ENCODE assay signal across 8 mouse cellular contexts in genomic region chr1:135368982-135369381, GRCm38 (mm10). TPM values are rescaled to one million over a fixed set of nuclear protein-coding genes. Genes with fewer than 3 reads are reported as not detected.
DNase-seq lines count a peak whose midpoint lies in the region; ATAC-seq and TF ChIP-seq lines count a peak whose summit lies in the region.

No protein-coding gene starts in this region.

- H3K27ac ChIP-seq in forebrain, embryonic 11.5 days (ENCODE audit: low read depth, low read length) = no peak overlapping the region
- H3K27ac ChIP-seq in stomach, postnatal 0 days (replicated peaks) = 0 out of 2 replicates have a peak overlapping the region, but pooled peaks have one; percentile 40

- peak; percentile 72 for TF ChIP-seq CTCF in stomach, postnatal 0 days (IDR thresholded peaks at IDR 0.05; ENCODE audit: low read depth)

- peak overlapping the region; percentile 23; the same call in 1 of the 2 replicates for H3K4me3 ChIP-seq in forebrain, embryonic 11.5 days (ENCODE audit: low read depth, low read length)
- peak overlapping the region; percentile 40 for H3K4me3 ChIP-seq in stomach, postnatal 0 days (ENCODE audit: low read depth, low read length)

- peak; percentile 13; the same call in 1 of the 2 replicates for ATAC-seq in forebrain, embryonic 11.5 days (replicated peaks; ENCODE audit: low FRiP score)
- peak; percentile 27; the same call in 1 of the 2 replicates for ATAC-seq in stomach, postnatal 0 days (ENCODE audit: low FRiP score, low TSS enrichment)

- WGBS in forebrain, embryonic 11.5 days = 11% methylated on average over 14 of the region's 14 CpGs
- 7% methylated on average over 14 of the region's 14 CpGs for WGBS in stomach, postnatal 0 days

- no peak for TF ChIP-seq EP300 in stomach, postnatal 0 days (optimal IDR thresholded peaks at IDR 0.05)

- intact Hi-C loops in heart, postnatal 10 days (cut with DNase I) = loop anchor here (1.0 to 2.0 kb wide), 5 partner anchors 56 to 215 kb away; partner anchors contain the start of genes Elf3 and Timm17a

- H3K9me3 ChIP-seq in forebrain, embryonic 11.5 days (ENCODE audit: control insufficient read depth, low read length) = no peaks in the 10 kb centered on the region
- no peaks in the 10 kb centered on the region for H3K9me3 ChIP-seq in stomach, postnatal 0 days (ENCODE audit: control insufficient read depth, low read length)

- H3K4me1 ChIP-seq in forebrain, embryonic 11.5 days (replicated peaks; ENCODE audit: control insufficient read depth, insufficient read depth, low read length) = peaks cover 14% of the 10 kb centered on the region
- no peaks in the 10 kb centered on the region for H3K4me1 ChIP-seq in stomach, postnatal 0 days (replicated peaks; ENCODE audit: control insufficient read depth, insufficient read depth)

- no peaks in the 10 kb centered on the region for H3K27me3 ChIP-seq in forebrain, embryonic 11.5 days (ENCODE audit: control insufficient read depth, insufficient read depth, low read length)
- H3K27me3 ChIP-seq in stomach, postnatal 0 days (ENCODE audit: control insufficient read depth, insufficient read depth, low read length) = no peaks in the 10 kb centered on the region

- peak overlapping the region; percentile 59 for H3K4me2 ChIP-seq in forebrain, embryonic 11.5 days (ENCODE audit: low read depth, low read length, severe bottlenecking)
- peak overlapping the region; percentile 78 for H3K4me2 ChIP-seq in stomach, postnatal 0 days (replicated peaks; ENCODE audit: low read depth)

- DNase-seq in Muller cell, postnatal 12 days (ENCODE audit: inconsistent ontology term) = peak; percentile 74
- peak; percentile 86 for DNase-seq in brain, adult 2 months (ENCODE audit: low read depth, low spot score)
- DNase-seq in forebrain, embryonic 11.5 days (ENCODE audit: low spot score) = no peak
- peak; percentile 70 for DNase-seq in heart, postnatal 10 days
- peak; percentile 82 for DNase-seq in kidney, postnatal 36 days
- DNase-seq in mesoderm, embryonic 11.5 days (ENCODE audit: low read depth, low spot score) = peak; percentile 58
- peak; percentile 72 for DNase-seq in stomach, postnatal 0 days (ENCODE audit: low spot score)
- DNase-seq in thymus, postnatal 10 days (ENCODE audit: low spot score in 2 of 2) = no peak

- H3K9ac ChIP-seq in forebrain, embryonic 11.5 days (ENCODE audit: low read length) = peak overlapping the region; percentile 46; the same call in 1 of the 2 replicates
- 0 out of 2 replicates have a peak overlapping the region, but pooled peaks have one; percentile 57 for H3K9ac ChIP-seq in stomach, postnatal 0 days (ENCODE audit: low read length)

- no peaks in the 10 kb centered on the region for H3K36me3 ChIP-seq in forebrain, embryonic 11.5 days (ENCODE audit: control insufficient read depth, insufficient read depth, low read length)
- H3K36me3 ChIP-seq in stomach, postnatal 0 days (ENCODE audit: control insufficient read depth, insufficient read depth, low read length) = no peaks in the 10 kb centered on the region

RNA-seq across cellular contexts. Expression of gene Shisa4, which starts 6.1 kb away (rescaled TPM):
- polyA plus RNA-seq in forebrain, embryonic 11.5 days (2014; fragmentation: Nextera tagmentation; extraction: Ambion mirVana) = 50.3 and 58.7 TPM in 2 replicates
- total RNA-seq in heart, postnatal 10 days (2021) = 1 to 10 TPM; 7.2 to 7.8 TPM
- polyA plus RNA-seq in stomach, postnatal 0 days (2015; fragmentation: Nextera tagmentation; extraction: Ambion mirVana) = 23.2 and 25.0 TPM in 2 replicates

RNA-seq across cellular contexts. Expression of gene Lmod1, which starts 44.4 kb away (rescaled TPM):
- 0.67 and 0.68 TPM in 2 replicates for polyA plus RNA-seq in forebrain, embryonic 11.5 days (2014; fragmentation: Nextera tagmentation; extraction: Ambion mirVana)
- total RNA-seq in heart, postnatal 10 days (2021) = 1 to 10 TPM; 1.7 to 3.0 TPM
- polyA plus RNA-seq in stomach, postnatal 0 days (2015; fragmentation: Nextera tagmentation; extraction: Ambion mirVana) = 19.5 and 22.4 TPM in 2 replicates

RNA-seq across cellular contexts. Expression of gene Timm17a, which starts 55.4 kb away (rescaled TPM):
- polyA plus RNA-seq in forebrain, embryonic 11.5 days (2014; fragmentation: Nextera tagmentation; extraction: Ambion mirVana) = 165 and 167 TPM in 2 replicates
- total RNA-seq in heart, postnatal 10 days (2021) = 100 to 1,000 TPM; 406 to 428 TPM
- 237 and 250 TPM in 2 replicates for polyA plus RNA-seq in stomach, postnatal 0 days (2015; fragmentation: Nextera tagmentation; extraction: Ambion mirVana)

Comparison
In these comparisons a context has a peak if more than half of its experiments do, and no peak if none do; other contexts are left out.
1. DNase-seq: peak in Muller cell, postnatal 12 days (single experiment), brain, adult 2 months (single experiment), heart, postnatal 10 days (2 of 2), kidney, postnatal 36 days (2 of 2), mesoderm, embryonic 11.5 days (single experiment) and stomach, postnatal 0 days (single experiment); none in forebrain, embryonic 11.5 days (single experiment) and thymus, postnatal 10 days (0 of 2).
2. RNA of gene Lmod1, which starts 44.4 kb away (polyA plus RNA-seq): 19.5 to 22.4 TPM in stomach, postnatal 0 days; 0.67 to 0.68 TPM in forebrain, embryonic 11.5 days; every median in the first group is over 10 times any median in the second.